Mouse (Mus musculus): ENCODE data around the gene Actr2.

GRCm38 (mm10) chr11:20139711-20140110 is 27.0 kb upstream of the Actr2 start:
- TF ChIP-seq POLR2A (IDR thresholded peaks at IDR 0.05; ENCODE audit: insufficient read depth, low read depth, low read length), result no peak
- TF ChIP-seq CTCF (IDR thresholded peaks at IDR 0.05; ENCODE audit: insufficient read depth, low read depth, low read length), result no peak
